Mouse (Mus musculus): ENCODE measurements around the gene Ociad2.

Ociad2 gene

DNA sequence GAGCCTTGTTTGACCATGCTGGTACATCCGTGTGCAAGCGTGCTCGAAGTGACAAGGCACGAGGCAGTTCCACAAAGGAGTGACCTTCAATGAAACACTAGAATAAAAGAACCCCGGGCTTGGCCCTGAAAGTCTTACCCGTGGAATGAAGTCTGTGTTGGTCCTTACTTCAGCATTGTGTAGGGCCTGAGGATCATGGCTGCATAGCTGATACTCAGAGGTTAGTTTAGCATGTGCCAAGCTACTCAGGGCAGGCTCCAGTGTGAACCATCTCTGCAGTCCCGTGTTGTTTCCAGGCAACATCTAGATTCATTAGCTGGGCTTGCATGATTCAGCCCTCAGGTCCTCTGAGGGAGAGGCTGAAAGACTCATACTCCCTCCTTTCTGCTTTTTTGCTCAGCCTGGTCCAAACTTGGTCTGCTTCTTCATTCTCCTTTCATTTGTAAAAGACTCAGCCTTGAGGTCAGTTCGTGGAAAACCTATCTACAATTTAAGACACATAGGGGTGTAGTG, at the start of gene Ociad2:
Ociad2 (minus strand) TSS at position 306 of the 513 bp plus-strand sequence.
- CTCF ChIA-PET = interaction anchor here (0.7 kb wide), 1 partner anchor 12 kb away, joined by 6 read pairs; no protein-coding TSS in a partner anchor

DNA sequence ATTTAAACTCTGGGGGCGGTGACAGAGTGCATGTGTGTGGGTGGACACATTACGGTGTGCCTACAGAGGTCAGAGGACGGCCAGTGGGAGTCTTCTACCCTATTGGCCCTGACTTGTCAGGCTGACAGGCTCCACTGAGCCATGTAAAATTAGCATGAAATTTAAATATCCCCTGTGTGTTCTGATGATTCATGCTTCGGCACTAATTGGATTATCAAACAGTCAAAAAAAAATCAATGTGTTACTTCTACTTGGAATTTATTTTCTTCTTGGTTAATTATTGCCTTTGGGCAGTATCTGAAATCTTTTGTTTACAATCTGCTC, 42.8 kb upstream of the Ociad2 start:
- CTCF ChIA-PET = interaction anchor here (1.8 kb wide), 1 partner anchor 250 kb away, joined by 5 read pairs; no protein-coding TSS in a partner anchor

DNA sequence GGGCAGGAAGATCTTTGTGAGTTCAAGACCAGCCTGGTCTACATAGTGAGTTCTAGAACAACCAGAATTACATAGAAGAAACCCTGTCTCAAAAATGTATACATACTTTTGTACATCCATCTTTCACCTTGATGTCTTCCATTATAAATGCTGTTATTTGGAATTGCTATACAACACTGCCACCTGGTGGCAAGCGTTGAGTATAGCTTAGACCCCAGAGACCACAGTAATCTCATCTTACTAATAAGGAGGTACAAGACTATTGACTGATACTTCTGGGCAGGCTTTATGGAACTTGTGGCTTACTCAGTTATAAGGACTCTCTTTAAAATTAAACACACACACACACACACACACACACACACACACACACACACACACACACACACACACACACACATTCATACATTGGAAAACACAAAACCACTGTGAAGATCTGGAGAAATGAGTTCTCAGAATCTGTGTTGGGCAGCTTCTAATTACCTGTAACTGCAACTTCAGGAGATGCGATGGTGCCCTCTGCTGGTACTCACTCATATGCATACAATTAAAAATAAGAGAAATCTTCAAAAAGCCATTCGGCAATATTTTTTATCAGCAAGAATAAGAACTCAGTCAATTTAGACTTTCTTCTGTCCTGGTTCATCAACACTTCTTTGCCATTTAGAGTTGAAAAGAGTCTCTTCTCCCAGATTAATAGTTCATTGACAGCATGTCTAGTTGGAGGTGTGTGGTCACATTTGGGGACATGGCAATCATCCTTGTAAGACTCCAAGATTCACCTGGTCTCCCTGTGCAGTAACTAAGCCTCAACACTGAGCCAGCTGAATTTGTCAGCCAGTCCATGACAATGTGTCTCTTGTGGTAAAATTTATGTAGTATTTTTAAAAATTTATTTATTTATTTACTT, 42.2 kb upstream of the Ociad2 start:
- CTCF ChIA-PET = interaction anchor here (0.7 to 1.8 kb wide), 3 partner anchors 250 to 391 kb away, joined by 3 to 5 read pairs (median 4); no protein-coding TSS in a partner anchor

DNA sequence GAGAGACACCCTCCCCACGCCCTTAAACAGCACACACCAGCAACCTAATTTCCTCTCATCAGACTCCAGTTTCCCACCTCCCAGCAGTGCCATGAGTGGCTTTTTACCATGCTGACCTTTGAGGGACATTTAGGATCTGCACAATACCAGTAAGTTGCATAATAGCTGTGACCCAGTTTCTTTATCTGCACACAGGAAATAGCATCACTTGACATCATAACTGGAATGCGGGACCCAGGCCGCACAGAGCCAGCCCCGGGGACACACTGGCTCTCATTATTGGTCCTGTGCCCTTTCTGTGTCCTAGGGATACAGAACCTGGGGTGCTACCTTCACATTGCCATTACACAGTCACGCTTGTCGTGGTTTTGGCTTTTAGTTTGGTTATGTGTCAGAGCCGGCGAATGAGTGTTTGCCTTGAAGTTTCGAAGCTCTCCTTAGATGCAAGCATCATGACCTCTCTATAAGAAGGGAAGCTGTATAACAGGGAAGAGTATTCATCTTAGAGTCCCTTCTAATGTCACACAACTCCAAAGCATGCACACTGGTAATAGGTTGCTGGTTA, 41.2 kb upstream of the Ociad2 start:
- CTCF ChIA-PET = interaction anchor here (0.7 kb wide), 2 partner anchors 267 to 390 kb away, joined by 3 to 4 read pairs; no protein-coding TSS in a partner anchor

DNA sequence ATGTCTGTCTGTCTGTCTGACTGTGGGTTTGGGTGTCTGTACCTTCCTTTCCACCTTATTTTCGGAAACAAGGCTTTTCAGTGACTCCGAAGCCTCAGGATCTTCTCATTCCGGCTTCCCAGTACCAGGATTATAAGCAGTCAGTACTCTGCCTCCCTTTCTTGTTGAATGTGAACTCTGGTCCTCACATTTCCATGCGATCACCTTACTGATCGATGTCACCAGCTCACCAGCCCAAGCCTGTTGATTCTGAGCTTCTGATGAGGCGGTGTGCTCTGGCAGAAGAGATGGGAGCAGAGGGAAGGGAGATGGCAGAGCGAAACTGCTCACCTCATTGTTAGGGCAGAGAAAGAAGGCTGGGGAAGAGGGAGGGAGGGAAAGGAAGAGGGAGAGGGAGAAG, 40.7 kb upstream of the Ociad2 start:
- CTCF ChIA-PET = no interaction called here

DNA sequence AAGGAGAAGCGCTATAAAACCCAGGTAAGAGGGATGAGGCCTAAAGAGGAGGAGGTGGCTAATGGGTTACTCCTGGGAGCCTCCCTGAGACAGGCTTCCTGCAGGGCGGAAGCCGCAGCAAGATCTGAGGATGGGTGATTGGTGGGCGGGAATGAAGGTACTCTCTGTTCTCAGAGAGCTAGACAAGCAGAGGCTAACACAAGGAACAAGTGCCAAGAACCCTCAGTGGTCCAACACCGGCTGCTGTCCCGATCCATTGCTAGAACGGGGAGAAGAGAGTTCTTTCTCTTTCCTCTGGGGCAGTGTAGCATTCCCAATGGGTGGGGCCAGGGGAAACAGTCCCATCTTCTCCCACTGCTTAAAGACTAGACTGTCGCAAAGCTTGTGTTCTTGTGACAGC, 40.0 kb upstream of the Ociad2 start:
- CTCF ChIA-PET = interaction anchor here (1.1 kb wide), 1 partner anchor 8 kb away, joined by 3 read pairs; no protein-coding TSS in a partner anchor

DNA sequence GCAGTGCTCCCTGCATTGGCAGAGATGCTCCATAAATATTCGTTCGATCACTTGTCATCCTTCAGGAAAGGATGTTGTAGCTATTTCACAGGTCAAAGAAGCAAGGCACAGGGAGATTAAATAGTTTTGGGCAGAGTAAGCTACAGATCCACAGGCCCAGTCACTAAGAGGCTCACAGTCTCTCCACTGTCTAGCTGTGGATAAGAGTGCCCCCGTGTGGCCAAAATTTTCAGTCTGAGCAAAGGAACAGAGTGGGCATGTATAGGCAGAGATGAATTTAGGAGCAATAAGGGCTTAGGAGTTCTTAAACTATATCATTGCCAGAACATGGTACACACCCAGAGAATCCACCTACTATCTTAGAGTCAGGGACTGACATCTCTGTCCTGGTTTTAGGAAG, 39.1 kb upstream of the Ociad2 start:
- CTCF ChIA-PET = interaction anchor here (0.5 to 1.1 kb wide), 3 partner anchors 9 to 1112 kb away, joined by 3 to 10 read pairs (median 4); no protein-coding TSS in a partner anchor

DNA sequence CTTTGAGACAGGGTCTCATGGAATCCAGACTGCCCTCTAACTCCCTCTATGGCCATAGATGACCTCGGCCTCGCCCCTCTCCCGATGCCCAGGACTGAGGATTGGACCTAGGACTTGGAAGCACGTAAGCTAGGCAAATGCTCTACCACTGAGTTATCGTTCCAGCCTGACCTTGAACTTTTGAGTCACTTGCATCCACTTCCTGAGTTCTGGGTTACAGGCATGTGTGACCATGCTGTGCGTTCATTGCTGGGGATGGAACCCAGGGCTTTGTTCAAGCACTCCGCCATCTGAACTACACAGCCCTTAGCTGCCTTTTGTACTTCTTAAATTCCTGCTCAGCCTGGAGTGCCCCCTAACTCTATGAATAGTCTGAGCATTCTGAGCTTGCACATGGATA, 35.7 kb upstream of the Ociad2 start:
- CTCF ChIA-PET = no interaction called here

DNA sequence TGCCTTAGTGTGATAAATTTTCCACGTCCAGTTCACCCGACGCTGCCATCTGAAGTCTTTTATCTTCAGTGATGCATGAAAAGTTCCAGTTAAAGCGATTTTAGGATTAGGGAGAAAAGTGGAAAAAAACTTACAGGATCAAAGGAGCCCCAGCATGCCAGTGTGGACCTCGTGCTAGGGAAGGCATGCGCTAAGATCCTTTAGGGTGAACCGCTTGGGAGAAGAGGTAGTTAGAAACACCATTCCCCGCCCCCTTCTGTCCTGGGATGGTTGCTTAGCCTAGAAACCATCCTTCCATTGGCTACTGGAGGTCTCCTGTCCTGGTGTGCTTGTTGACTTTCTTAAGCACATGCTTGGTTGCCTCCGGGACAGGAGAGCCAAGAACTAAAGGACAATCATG, 35.2 kb upstream of the Ociad2 start:
- CTCF ChIA-PET = no interaction called here

DNA sequence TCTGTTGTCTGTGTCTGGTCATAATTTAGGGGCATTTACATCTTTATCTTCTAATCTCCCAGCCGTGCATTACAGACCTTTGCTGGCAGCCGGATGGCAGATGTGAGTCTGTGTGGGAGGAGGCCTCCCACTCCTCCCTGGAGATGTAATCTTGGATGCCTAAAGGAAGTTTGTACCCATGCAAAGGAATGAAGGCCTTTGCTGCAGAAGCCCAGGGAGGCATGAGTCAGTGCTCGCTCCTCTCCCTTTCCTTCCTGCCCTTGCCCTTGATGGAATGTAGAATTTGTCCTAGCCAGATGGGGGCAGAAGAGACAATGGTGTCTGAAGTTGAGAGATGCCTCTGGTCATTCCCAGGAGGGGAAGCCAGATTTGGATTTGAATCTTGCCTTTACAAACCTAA, 32.4 kb upstream of the Ociad2 start:
- CTCF ChIA-PET = no interaction called here

DNA sequence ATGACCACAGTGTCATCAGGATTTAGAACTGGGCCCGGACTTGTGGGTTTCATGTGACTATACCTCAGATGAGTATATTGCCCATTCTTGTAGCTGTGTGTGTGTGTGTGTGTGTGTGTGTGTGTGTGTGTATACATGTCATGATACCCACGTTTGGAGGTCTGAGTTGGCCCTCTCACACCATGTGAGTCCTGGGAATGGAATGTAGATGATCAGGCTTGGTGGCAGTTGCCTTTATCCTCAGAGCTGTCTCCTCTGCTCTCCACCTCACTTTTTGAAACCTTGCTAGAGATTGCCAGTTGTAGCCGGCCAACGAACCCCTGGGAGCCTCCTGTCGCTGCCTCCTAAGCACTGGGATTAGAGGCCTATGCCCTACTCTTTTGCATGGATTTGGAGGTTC, 31.8 kb upstream of the Ociad2 start:
- CTCF ChIA-PET = no interaction called here

DNA sequence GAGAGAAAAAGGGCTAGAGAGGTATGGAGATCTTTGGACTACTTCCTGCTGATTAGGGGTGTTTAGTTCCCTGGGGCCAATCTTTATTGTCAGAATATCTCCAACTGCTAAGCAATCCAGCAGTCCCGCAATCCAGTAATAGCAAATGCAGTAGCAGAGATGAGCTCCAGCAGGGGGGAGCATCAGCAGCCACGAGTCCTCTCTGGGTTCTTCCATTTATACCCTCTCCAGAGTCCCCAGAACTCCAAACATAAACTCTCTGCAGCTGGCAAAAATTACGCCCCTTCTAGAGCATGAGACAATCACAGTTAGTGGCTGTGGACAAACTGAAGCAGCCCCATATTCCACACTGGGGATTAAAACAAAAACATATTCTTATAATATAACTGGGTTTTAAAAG, 28.9 kb upstream of the Ociad2 start:
- CTCF ChIA-PET = interaction anchor here (0.8 kb wide), 1 partner anchor 10 kb away, joined by 3 read pairs; no protein-coding TSS in a partner anchor

DNA sequence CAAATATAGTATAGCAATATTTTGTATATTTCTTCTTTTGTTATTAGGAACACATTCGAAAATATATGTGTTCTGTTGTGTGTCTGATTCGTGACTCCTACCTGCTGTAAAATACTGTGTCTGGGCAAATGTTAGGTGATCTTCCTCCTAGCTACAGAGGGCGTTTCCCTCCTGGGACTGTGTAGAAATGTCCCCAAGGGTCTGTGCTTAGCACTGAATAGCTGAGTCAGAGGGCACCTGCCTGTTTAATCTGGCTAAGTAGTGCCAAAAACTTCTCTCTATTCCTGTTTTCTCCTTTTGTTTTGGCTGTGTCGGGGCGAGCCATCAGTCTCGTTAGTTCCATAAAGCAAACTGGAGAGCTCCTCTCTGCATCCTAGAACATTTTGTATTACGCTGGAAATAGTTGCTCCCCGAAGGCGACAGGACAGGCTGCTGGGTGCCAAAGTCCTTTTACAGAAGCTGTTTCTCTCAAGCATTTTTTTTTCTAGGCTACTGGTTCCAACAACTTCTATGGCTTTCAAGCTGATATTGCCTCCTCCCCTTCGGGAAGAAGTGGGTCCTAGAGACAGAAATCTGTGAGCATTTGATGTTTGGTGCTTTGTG, 28.1 kb upstream of the Ociad2 start:
- CTCF ChIA-PET = no interaction called here

DNA sequence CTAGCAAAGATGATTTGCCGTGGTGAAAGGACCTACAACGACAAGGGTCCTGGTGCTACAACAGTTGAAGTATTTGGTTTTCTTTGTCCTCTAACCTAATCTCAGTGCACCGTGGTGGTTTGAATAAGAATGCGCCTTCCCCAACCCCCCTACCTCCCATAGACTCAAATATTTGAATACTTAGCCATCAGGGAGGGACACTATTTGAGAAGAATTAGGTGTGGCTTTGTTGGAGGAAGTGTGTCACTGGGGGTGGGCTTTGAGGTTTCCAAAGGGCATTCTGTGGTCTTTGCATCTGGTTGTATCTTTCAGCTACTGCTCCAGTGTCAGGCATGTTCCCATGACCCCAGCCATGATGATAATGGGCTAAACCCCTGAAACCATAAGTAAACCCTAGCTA, 27.1 kb upstream of the Ociad2 start:
- CTCF ChIA-PET = no interaction called here

DNA sequence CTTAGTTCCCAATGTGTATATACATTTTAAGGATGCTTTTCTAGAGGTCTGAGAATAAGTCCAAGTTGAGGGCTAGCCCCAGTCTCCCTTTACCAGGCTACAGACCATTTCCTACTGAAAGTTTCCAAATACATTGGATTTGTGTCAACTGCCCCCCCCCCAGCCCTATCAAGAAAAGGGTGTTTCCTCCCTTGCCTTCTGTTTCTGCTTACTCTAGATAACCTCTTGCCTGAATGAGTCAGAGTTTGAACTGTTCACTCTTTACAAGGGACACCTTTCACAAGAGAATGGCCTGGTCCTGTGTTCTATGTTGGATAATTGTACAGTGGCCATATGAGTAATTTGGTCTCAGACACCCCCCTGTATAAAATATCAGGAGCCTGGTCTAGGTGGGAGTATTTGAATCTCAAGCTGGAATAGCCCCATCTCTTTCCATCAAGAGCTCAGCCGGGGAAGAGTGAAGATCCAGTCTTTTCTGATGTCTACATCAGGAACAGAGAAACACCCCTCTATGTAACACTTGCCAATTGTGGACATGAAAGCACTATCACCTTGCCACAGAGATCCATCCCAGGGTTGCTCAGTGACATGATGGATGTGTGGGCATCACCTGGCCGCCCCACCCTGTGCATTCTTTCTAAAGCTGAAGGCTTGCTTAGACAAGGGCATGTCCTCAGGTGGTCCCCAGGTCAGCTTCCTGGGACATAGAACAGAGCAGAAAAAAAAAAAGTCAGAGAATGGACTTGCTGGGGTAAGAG, 23.5 kb upstream of the Ociad2 start:
- CTCF ChIA-PET = no interaction called here

DNA sequence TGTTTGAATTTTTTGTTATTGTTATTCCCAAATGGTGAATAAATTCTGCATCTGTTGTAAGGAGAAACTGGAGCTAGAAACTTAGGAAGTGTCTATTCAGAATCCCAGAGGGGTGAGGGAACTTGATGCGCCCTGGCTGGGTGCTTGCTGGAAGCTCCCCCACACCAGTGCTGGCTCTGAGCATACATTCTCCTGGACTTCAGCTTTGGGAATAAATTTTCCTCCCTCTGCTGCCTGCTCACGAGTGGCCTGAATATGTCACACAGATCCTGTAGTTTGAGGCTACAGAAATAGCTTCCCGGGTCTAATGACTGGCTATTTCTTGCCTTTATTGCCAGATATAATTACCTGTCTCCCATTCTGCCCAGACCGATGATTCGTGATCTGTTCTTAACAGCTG, 22.0 kb upstream of the Ociad2 start:
- CTCF ChIA-PET = no interaction called here

DNA sequence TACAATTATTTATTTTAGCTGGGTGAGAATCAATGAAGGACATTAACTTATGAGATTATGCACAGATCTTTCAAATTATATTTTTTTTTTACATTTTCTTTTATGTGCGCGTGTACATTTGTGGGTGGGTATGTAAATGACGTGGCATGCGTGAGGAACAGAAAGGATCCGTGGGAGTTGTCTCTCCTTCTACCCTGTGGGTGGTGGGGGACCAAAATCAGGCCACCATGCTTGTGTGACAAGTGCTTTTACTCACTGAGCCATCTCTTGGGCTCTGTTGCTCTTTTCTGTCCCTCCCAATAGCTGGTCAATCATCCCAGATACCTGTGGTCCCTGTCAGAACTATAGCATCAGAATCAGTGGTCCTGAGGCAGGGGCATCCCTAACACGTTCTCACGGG, 21.5 kb upstream of the Ociad2 start:
- CTCF ChIA-PET = no interaction called here

DNA sequence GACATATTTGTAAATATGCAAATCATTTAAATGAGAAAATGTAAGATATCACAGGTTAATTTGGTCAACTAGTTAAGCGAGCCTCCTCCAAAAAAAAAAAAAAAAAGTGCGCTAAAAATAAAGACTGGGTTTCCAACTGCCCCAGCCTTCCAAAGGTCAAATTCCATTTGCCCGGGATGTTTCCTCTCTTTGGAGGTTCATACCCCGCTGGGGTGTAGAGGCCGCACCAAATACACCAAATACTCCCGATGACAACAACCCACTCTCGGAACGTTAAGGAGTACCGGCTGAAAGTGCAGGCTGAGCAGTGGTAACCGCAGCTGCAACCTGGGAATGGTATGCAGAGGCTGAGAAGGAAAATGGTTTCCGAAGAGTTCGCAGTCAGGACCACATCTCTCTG, 19.4 kb upstream of the Ociad2 start:
- CTCF ChIA-PET = no interaction called here

DNA sequence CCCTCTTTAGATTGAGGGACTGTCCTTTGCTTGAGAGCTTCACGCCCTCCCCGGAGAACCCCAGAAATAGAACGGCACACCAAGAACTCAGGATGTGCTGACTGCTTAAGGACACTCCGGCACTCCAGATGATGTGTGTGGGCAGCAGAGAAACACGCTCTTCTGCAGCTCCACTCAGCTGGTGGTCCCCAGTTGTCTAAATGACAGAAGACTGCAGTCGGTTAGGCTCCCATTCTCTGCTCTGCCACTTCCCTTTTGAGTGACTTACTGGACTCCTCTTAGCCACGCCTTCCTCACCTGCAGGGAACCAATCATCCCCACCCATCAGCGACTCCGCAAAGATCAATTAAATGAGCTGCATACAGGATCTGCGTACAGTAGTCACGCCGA, 18.9 kb upstream of the Ociad2 start:
- CTCF ChIA-PET = interaction anchor here (0.5 kb wide), 1 partner anchor 10 kb away, joined by 3 read pairs; no protein-coding TSS in a partner anchor

DNA sequence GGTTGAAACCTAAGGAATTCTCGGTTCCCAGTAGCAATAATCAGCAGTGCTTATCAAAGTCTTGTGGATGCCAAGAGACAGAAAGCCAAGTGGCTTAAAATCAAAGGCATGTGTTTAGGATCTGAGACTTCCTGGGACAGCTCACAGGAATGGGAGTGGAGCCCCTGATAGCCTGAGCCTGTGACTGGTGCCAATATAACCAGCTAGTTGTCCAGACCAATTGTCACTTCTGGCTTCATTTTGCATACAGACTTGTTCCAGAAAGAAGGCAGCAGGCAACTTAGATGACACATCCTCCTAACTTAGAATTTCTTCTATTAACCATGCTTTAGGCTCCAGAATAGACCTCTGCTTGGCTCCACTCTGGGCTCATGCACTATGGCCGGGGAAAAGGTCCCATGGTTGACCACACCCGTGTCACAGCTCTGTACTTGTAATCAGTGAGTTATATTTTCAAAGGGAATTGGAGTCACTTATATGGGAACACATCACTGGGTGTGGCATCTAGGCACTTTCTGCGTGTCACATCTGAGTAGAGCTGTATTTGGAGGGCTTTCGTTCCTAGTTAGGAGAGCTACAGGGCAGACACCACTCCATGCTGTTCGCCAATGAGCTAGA, 18.4 kb upstream of the Ociad2 start:
- CTCF ChIA-PET = interaction anchor here (0.5 kb wide), 1 partner anchor 10 kb away, joined by 3 read pairs; no protein-coding TSS in a partner anchor

DNA sequence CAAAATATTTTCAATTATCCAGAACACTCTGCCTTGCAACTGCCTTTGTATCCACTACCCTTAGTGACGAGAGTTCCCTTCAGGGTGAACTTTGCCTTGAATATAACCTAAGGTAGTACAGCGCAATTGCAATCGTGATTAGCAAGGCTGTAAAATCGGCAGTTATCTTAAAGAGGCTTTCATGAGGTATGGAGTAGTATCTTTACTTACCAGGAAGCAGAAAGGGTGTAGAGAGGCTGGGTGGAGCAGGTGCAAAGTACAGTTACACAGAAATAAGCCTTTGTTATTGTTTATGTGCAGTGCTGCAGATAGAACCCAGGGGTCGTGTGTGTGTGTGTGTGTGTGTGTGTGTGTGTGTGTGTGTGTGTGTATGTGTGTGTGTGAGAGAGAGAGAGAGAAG, 14.6 kb upstream of the Ociad2 start:
- CTCF ChIA-PET = no interaction called here
